Mouse (Mus musculus) thymus, adult 2 months (tissue): ENCODE results near the gene Smtn.

Experiments used
- CTCF ChIP-seq: fragments of 200-500 bp; IDR thresholded peaks from 2 replicates; pipeline ENCODE4 v1.5.1; 2012; ENCODE audit warnings: mild to moderate bottlenecking, control low read depth, low read length, moderate library complexity, borderline replicate concordance; ENCODE audit not compliant: control insufficient read depth, poor library complexity, insufficient read depth; ENCODE audit errors: extremely low read depth
- POLR2A ChIP-seq: fragments of 200-500 bp; IDR thresholded peaks from 2 replicates; pipeline ENCODE4 v1.6.1; 2012; ENCODE audit warnings: mild to moderate bottlenecking, low read length, control low read depth, moderate library complexity; ENCODE audit not compliant: control insufficient read depth, poor library complexity, insufficient read depth; ENCODE audit errors: extremely low read depth

GRCm38 (mm10) chr11:3502459-3503072, 37.8 kb downstream of the Smtn start:
- no peak for TF ChIP-seq CTCF
- no peak for TF ChIP-seq POLR2A
